Mouse (Mus musculus): Measurements from ENCODE around the gene Ap5b1.
A peak's percentile ranks its signal among the peaks of the same experiment; 100 is the strongest.

Ap5b1 gene

DNA sequence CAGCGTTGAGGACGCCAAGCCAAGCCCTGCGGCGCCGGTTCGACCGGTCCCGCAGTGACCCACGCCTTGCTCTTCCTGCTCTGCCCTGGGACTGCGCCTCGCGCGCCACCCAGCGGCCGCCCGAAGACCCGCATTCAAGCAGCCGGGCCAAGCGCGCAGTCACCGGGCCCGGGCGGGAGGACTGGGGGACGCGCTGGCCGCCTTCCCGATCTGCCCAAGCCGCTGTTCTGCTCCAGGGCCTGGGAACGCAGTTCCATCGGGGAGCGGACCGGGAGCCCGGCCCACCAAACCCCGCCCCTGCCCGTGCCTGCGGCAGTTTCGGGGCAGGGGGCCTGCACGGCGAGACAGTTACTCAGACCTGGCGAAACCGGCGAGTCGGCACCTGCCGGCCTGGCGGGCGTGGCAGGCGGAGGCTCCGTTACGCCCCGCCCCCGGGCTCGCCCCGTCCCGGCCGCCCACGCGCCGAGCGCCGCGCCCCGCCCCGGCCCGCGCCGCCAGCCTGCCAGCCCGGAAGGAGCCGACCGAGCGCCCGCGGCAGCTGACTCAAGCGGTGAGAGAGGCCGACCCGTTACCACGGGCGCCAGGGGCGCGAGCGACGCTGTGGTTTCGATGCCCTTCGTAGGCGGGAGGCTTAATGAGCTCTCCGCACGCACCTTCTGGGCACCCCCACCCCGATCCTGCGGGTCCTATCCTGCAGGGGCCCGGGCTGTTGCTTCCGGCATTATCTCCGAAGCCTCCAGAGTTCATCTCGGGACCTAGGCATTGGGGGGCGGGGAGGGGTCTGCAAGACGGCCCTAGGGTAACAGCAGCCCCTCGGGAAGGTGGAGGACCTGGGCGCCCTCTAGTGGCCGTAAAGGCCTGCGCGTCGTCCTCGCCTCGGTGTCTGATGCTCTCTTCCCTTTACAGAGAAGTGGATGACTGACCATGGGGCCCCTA is at the start of gene Ap5b1:
Gene Ap5b1 (plus strand): TSS at position 492 of the 936 bp plus-strand sequence.
- peak; percentile 94 for DNase-seq

DNA sequence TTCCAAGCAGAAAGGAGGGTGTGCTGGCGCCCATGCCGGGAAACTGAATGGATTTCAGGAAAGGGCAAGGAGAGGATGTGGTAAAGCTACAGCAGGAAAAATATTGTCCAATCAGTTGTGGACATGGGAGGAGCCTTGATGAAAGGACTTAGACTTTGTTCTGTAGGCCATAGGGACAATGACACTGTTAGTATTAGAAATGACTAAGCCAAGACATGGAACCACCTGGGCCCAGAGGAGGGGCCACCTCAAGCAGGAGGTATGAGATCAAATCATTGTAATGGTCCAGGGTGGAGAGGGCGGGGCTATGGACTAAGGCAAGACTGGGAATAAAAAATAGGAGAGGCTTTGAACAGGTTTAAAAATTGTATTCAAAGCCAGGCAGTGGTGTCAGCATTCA is 49.1 kb upstream of the Ap5b1 start:
- DNase-seq: no peak

DNA sequence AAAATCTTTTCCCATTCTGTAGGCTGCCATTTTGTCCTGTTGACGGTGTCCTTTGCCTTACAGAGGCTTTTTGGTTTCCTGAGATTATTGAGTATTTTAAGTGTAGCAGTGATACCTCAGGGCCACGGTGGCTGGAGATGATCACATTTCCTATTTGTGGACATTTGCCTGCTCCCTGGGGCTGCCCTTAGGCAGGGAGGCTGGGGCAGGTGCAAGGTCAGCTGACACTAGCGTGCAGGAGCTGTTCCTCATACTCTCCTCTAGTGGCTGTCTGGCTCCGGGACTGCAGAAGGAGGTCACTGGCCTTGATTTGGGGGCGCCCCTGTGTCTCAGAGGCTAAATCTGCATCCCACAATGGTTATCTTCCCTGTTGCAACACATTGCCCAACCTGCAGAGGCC is 42.6 kb upstream of the Ap5b1 start:
- DNase-seq: no peak

DNA sequence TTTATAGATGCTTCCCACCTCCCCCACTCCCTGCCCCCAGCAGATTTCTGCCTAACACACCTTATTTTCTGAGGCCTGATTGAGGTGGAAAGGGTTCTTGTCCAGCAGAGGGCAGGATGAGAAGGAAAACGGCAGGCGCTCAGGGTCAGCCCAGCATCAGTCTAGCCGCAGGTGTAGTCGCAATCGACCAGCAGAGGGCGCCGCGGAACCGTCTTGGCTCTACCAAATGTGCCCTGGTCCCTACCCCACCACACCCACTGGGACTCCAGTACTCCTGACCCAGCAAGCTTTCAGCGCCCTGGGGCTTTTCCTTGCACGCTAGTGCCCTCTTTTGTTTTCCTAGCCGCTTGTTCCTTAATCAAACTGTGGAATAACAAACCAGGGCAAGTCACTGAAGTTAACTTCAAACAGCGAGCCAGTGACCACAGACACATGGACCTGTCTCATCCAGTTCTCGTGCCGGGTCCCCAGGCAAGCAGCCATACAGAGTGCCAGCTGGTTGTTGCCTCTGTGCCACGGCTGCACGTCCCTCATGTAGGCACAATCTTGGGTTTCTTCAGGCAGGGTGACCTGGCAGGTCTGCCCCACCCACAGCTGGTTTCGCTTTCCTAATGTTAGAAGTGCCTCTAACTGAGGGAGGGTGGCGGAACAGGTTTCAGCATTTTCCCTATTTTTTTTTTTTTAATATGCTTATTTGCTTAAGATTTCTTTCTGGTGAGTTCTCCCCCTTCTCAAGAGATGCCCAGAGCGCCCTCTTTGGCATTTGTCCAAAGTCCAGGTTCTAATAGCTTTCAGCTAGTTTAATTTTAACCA is 38.3 kb upstream of the Ap5b1 start:
- DNase-seq: peak; percentile 96

DNA sequence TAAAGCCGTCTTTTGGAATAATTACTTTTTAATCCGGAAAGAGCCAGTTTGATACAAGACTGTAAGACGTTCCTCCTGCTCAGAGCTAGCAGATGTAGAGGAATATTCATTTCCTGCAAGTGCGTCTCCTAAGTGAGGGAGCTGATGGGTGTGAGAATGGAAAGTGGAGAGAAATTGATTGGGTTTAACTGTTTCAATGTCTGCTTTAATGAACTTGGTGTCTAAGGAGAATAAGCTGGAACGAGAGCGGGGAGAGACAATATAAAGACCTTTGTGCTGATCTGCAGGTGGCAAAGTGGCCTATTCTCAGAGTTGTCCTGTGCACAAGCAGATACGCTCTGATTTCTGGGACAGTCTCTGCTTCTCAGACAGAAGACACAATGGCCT is 37.7 kb upstream of the Ap5b1 start:
- DNase-seq: no peak

DNA sequence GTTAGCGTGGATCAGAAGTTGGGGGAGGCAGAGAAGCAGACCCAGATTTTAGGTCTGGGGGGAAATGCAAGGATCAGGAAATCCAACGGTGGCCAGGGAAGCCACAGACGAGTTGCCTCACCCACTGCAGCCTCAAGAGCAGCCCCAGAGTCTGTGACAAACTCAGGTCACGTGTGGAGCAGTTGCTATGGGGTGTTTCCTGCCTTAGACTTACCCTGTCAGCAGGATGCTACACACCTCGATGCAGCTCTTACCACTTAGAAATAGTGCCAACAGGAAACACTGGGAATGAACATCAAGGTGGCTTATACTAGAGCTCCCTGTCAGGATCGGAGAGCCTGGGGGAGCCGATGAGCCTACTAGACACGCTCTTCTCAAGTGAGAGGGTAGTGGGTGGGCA is 35.3 kb upstream of the Ap5b1 start:
- no peak for DNase-seq

DNA sequence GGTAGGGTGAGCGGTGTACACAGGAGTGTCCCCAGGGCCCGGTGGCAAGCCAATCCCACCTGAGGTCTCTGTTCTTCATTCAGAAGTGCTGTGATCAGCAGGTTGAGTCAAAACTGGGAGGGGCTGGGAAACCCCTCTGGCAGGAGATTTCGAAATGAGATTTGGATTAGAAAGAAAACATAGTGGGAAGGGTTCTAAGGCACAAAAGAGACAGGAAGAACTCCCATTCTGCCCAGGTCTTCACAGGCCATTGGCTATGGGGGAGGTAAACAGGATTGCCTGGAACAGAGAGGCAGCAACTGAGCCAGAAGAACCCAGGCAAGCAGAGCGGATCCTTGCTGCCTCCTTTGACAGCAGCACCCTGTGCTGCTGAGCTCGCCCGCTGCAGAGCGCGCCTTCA is 29.0 kb upstream of the Ap5b1 start:
- no peak for DNase-seq

DNA sequence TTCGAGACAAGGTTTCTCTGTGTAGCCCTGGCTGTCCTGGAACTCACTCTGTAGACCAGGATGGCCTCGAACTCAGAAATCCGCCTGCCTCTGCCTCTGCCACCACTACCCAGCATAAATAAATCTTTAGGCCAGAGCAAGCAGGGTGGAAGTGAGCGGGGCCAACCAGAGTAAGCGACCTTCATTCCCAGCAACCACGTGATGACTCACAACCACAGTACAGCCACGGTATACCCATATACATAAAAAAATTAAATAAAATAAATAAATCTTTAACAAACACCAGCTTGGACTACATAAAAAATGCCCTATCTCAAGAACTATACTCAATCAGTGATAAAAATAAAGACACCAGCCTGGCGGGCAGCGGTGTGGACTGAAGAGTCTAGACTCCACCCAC is 24.5 kb upstream of the Ap5b1 start:
- no peak for DNase-seq

DNA sequence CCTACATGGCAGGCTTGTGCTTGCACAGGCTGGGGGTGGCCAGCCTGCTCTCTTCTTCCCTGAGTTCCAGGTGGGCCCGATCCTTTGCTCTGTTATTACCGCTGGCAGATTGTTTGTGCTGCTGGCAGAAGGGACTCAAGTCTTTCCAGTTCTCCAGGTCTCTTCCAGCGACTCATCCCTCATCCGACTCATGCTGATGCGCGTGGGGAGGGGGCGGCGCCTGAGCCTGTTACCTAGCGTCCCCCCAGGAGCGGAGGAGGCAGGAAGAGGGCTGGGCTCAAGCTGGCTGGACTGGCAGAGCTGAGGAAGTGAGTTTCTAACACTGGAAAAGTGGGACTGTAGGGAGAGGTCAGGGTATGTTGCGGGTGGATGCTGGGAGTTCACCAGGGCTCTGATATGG is 23.8 kb upstream of the Ap5b1 start:
- no peak for DNase-seq

DNA sequence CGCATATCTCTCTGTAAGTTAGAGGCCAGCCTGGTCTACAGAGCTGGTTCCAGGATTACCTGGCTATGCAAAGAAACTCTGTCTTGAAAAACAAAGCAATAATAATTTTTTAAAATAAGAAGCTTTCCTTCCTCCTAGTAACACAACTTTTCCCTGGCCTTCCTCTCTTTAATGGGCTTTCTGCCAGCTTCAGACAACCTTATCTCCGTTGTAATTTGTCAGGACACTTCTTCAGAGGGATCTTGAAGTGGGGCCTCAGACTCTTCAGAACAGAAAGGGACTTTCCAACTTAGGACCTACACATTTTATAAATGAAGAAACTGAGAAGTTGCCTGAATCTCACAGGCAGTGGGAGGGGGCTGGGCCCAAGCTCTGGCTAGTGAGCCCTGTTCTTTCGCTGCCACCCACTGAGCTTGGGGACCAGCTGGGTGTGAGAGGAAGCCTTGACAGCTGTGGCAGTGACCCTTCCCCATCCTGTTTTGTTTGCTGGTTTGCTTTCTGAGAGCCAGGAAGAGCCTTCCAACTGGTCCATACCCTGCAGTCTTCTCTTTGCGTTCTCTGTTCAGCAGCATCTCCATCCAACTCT is 20.3 kb upstream of the Ap5b1 start:
- no peak for DNase-seq

DNA sequence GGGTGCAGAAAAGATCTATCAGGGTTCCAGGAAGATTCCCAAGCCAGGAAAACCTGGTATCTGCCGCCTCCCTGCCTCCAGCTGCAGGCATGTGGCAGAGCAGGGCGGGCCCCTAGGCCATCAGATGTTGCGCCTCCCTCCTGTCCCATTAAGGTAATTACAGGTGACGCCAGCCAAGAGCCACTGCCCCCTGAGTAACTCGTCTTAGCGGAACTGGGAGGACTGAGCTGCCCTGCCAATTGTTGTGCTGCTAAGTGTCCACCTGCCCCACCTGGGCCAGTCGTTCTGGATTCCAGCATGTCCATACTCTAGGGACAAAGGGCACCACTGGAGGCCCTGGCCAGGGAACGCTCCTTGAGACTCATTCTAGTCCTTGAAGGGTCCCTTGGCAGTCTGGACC is 14.0 kb upstream of the Ap5b1 start:
- DNase-seq: no peak

DNA sequence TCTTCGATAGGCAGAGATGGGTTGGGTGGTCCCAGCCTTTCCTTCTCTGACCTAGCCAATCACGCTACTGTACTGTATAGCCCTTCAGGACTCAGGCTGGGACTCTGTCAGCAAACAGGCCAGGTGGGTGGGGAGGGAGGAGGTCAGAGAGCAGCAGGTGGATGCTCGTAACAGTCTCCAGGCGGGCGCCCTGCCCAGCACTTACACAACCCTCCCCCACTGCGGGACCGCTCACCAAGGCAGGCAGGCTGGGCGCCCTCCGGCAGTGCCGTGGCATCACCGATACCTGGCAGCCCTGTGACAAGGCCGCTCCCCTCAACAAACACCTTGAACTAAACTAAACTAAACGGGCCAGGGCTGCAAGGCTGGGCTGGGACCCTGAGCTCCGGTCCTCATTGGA is 13.6 kb upstream of the Ap5b1 start:
- DNase-seq: no peak

DNA sequence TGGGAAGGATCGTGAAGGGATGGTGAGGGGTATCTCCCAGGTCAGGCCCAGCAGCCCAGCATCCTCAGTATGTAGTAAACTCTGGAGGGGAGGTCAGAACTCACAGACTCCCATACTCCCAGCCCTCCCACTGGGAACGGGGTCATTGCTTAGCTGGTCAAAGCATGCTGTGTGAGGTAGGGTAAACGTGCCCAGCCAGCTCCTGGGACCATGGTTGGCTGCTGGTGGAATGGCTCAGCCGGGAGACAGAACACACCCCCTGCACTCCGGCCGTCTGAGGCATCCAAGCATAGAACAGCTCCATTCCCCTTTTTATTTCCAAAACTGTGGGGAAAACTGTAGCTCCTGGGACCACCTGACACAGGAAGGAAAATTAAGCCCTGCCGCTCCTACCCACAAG is 9.7 kb upstream of the Ap5b1 start:
- DNase-seq: no peak

DNA sequence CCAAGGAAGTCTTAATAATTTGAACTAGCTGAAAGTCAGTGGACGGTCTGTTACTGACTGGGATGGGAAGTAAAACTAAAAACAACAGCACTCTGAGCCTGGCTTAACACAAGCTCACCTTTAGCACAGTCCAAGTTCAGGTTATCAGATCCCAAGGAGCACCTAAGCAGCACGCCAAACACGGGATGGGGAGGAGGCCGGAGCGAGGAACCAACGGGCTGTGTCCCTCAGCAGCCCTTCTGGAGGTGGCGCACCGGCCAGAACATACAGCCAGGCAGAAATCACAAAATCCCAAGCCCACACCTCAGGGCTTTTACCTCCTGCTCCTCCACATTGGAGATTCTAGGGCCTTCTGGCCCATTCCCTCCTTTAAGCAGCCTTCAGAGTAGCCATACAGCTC is 9.1 kb upstream of the Ap5b1 start:
- DNase-seq: no peak

DNA sequence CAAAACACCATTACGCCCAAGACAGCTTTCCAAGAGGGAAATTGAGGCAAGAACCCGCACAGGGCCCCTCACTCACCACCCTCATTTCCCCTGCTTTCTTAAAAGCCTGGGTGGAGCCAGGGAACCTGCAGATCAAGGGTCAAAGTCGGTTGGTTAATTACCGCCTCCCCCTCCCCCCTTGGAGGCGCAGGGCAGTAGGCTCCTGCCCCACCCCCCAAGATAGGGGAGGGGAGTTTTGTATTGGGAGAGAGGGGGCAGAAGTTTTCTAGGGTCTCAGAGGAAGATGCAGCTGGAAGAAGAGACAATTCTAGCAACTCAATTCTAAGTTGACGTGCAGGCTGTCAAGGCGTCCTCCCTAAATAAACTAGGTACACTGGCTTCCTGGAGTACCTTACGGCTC is 8.6 kb upstream of the Ap5b1 start:
- no peak for DNase-seq

DNA sequence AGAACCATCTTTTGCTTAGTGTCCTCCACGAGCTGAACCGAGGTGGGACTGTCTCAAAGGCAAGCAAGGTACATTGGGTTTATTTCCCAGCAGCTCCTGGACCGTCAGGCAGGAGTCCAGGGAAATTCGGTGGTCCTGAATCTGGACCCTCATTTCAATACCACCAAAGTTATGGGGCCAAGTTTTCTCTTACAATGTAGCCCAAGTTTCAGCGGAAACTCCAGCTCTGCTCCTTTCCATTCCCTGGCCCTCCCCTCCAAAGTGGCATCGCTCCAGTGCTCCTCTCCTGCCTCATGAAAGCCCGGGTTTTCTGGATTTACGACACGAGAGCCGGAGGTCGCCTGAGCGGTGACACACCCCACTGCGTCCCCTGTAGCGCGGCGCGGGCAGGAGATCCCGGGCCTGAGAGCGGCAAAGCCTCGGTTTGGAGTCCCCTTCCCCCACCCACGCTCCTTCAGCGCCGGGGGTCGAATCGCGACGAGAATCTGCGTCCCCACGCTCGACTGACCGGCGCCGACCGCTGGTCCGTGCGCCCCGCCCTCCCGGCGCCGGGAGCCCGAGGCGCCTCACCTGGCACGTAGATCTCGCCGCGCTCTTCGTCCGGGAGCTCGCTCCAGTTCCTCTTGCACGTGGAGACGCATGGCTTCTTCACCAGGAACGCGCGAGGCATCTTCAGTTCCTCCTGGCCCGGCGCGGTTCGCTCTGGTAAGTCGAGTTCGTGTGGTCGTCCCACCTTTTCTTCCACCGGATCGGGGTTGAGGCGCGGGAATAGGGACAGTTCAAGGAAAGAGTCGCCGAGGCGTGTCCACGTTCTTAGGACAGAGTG is 8.0 kb upstream of the Ap5b1 start:
- no peak for DNase-seq

DNA sequence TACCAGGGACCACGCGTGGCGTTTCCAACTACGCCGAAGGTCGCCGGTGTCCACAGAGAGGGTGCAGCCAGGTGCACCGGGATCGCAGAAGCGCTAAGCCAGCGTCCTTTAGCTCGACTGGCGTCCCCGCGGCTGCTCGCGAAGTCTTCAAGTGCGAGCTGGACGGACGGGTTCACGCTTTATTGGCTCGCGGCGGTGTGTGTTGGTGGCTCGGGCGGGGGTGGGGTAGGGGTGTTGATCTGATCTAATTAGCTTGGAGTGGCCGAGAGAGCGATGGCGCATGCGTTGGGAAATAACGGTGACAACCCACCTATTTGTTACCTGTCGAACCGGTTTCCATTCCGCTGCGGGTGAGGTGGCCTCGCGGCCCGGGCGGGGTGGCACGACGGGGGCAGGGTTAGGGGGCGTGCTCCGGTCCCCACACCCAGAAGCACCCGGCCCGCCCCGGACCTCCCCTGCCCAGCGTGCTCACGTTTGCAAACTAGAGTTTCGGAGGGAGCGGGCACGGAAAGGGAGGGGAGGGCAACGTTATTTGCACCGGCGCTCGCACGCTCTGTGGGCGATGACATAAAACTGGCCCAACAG is 7.3 kb upstream of the Ap5b1 start, which contains the start of gene Ovol1:
Gene Ovol1 (minus strand): TSS at position 190 of the 585 bp plus-strand sequence.
- DNase-seq: no peak

DNA sequence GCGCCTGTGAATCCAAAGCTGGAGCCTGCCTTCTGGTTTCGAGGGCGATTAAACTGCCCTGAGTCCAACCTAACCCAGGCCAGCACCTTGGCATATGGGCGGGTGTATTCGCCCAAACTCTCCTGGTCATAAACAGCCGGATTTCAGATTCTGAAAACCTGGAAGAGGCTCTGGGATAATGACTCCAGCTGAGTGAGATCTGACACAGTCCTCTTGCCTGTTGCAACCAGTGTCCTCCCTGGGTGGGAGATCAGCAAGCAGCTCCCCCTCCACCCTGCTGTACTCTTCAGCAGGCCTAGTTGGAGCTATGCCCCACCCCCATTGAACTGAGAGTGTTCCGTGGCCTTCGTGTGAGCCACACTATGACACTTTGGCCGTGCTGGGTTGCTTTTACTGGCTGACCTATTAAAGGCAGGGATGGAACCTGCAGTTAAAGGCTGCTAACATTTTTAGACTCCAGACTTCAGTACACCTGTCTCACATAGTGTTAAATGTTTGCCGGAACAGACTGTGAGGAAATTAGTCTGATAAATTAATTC is 6.5 kb upstream of the Ap5b1 start:
- DNase-seq: no peak

DNA sequence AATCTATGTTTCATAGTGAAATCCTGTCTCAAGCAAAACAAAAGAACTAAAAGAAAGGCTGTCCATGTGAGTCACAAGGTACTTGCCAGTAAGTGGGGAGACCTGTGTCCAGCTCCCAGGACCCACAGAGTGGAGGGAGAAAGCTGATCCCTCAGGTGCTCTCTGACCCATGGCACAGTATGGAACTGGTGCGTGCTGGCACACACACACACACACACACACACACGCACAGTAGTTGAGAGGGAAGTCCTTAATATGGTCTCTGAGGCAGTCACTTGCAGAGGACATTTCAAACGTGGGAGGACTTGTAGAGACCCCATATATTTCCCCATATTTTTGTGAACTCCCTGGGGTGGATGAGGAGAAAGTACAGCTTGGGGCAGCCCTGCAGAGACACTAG is 5.9 kb upstream of the Ap5b1 start:
- DNase-seq: no peak

DNA sequence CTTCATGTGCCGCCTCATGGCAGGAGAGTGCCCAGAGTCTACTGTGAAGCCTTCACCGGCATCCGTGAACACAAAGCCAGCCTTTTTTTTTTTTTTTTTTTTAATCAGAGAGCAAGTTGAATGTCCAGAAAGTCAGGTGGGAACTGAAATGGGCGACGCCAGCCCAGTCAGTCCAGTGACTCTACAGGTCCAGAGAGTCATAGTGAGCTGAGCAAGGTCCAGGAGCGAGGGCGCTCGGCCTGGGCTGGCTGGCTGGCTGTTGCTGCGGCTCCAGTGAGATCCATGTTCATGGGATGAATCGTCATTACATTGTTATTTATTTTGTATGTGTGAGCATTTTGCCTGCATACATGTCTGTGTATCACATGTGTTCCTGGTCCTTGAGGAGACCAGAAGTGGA is 5.0 kb upstream of the Ap5b1 start:
- DNase-seq: no peak

DNA sequence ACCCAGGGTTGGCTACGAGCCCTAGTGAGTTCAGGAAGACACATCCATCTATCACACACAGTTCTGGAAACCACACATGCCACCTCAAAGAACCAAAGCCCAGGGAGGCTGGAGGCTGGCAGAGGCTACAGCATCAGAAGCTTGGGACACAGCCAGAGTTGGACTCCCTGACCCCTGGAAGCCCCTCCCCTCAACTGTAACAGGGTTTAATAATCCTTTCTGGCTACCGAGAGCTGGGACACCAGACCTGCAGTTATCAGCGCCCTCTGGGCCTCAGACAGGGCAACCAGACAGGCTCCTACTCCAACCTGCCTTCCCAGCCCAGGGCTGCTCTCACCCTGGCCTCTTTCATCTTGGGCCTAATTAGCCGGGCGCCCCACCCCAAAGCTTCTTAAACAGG is 1.5 kb upstream of the Ap5b1 start:
- peak; percentile 44 for DNase-seq

DNA sequence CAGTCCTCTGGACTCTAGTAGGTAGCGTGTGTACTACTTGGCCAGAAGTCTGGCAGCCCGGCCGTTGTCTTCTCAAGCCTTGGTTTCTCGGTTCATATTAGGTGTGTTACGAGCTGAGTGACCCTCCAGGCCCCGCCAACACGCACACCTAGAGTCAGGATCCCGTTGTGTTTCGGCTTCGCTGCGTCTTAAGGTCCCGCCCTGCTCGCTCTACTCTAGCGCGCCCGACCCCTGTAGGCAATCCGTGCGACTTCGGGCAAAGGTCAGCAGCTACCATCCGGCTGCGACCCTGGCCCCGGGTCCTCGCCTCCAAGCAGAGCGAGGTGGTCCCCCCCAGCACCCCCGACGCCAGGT is 668 bp upstream of the Ap5b1 start:
- no peak for DNase-seq

All from cerebellum, adult 9-10 months (tissue).